Mouse (Mus musculus): ENCODE results near the gene Tnfrsf19. TPM values are rescaled to one million over a fixed set of nuclear protein-coding genes. Genes with fewer than 3 reads are reported as not detected.

Tnfrsf19 gene
- polyA plus RNA-seq, 1 experiment from 2014 or later, result 0.49 TPM

DNA sequence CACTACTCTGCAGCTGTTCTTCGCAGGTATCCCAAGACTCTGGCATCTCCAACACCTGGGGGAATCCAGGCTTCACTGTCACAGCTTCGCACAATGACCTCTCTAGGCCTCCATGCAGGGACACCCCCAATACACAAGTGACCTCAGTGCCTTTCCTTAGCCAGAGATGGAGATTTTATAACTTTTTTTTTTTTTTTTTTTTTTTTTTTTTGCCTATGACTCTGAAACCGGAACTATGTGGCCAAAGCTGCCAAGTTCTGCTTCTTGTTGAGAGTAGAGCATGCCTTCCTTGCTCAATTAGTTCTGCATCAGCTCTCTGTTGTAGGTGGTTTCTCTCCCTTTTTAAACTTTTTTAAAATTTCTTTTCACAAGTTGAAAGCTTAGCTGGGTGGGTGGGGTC is 5.9 kb upstream of the Tnfrsf19 start:
- ATAC-seq (no peak), DNase-seq (ENCODE audit: low read depth, low spot score) (no peak)
- no peak for TF ChIP-seq CTCF (IDR thresholded peaks at IDR 0.05)
- ChIA-PET CTCF (interaction anchor here (0.7 kb wide), 1 partner anchor 84 kb away, joined by 3 read pairs; no protein-coding TSS in a partner anchor), POLR2A (interaction anchor here (0.7 kb wide), 3 partner anchors 32 to 261 kb away, joined by 5 to 6 read pairs (median 5); no protein-coding TSS in a partner anchor)
- in situ Hi-C loops (cut with MboI; ENCODE audit: low pct_unique_long_range_greater_than_20kb), result no loop called here
- H3K27me3 ChIP-seq, result peaks cover 15% of the 10 kb centered on the region

GRCm38 (mm10) chr14:61045446-61046090 is 722 bp downstream of the Tnfrsf19 start:
- ChIA-PET CTCF (interaction anchor here (1.0 kb wide), 1 partner anchor 10 kb away, joined by 3 read pairs; no protein-coding TSS in a partner anchor), POLR2A (no interaction called here)
- ATAC-seq (no peak), DNase-seq (ENCODE audit: low read depth, low spot score) (no peak)
- H3K27me3 ChIP-seq, result peaks cover 27% of the 10 kb centered on the region
- no peak for TF ChIP-seq CTCF (IDR thresholded peaks at IDR 0.05)
- in situ Hi-C loops (cut with MboI; ENCODE audit: low pct_unique_long_range_greater_than_20kb), result no loop called here

DNA sequence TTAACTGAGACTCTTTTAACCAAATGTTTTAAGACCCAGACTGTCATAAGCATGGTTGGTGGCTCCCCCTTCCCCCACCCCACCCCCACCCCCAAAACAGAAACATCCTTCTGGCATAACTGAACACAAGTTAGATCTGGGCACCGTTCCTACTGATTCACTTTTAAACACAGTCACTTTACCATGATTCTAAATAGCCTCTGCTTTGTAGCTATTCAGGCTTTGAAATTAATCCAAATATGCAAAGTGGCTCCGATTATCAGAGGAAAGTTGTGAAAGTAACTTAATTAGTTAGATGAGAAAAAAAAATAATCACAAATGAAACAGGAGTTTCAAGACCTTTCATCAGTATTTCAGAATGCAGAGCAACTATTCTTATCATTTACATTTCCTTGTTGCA is 2.0 kb downstream of the Tnfrsf19 start:
- ChIA-PET CTCF (interaction anchor here (1.7 kb wide), 1 partner anchor 13 kb away, joined by 4 read pairs; no protein-coding TSS in a partner anchor), POLR2A (no interaction called here)
- ATAC-seq (no peak), DNase-seq (ENCODE audit: low read depth, low spot score) (no peak)
- no peak for TF ChIP-seq CTCF (IDR thresholded peaks at IDR 0.05)
- in situ Hi-C loops (cut with MboI; ENCODE audit: low pct_unique_long_range_greater_than_20kb), result no loop called here
- peaks cover 23% of the 10 kb centered on the region for H3K27me3 ChIP-seq

GRCm38 (mm10) chr14:61043511-61044310 is 2.6 kb downstream of the Tnfrsf19 start:
- ChIA-PET CTCF (interaction anchor here (1.7 kb wide), 1 partner anchor 14 kb away, joined by 4 read pairs; no protein-coding TSS in a partner anchor), POLR2A (no interaction called here)
- no peak for DNase-seq (ENCODE audit: low read depth, low spot score)
- no peak for TF ChIP-seq CTCF (IDR thresholded peaks at IDR 0.05)
- in situ Hi-C loops (cut with MboI; ENCODE audit: low pct_unique_long_range_greater_than_20kb), result no loop called here
- ATAC-seq, result no peak
- H3K27me3 ChIP-seq, result peaks cover 23% of the 10 kb centered on the region

DNA sequence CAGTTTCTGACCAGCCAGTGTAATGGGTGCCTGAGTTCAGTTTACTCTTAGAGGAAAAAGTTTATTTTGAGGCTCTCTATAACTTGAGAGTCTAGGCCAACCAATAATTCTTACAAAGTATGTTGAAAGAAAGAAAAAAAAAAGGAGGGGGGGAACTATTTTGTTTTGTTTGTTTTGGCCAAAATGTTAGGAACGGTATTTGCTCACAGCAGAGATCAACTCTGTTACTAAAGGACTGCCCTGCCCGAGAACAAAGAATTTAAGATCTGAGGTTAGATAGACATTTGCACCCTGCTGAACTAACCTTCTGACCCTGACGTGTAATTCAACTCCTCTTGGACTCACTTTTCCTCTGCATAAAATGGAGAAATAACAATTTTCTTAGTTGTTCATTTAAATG is 4.0 kb downstream of the Tnfrsf19 start:
- no peak for DNase-seq (ENCODE audit: low read depth, low spot score)
- in situ Hi-C loops (cut with MboI; ENCODE audit: low pct_unique_long_range_greater_than_20kb), result no loop called here
- H3K27me3 ChIP-seq, result peaks cover 26% of the 10 kb centered on the region
- TF ChIP-seq CTCF (IDR thresholded peaks at IDR 0.05), result no peak
- POLR2A ChIA-PET, result no interaction called here
- CTCF ChIA-PET, result no interaction called here
- ATAC-seq, result no peak

- DNase-seq (ENCODE audit: low read depth, low spot score) (no peak), ATAC-seq (no peak)
- no peak for TF ChIP-seq CTCF (IDR thresholded peaks at IDR 0.05)
- ChIA-PET CTCF (no interaction called here), POLR2A (no interaction called here)
- H3K27me3 ChIP-seq, result peaks cover 28% of the 10 kb centered on the region
- in situ Hi-C loops (cut with MboI; ENCODE audit: low pct_unique_long_range_greater_than_20kb), result no loop called here
Observed at GRCm38 (mm10) chr14:61040236-61040635, 6.1 kb downstream of the Tnfrsf19 start.

GRCm38 (mm10) chr14:61038082-61038472 is 8.2 kb downstream of the Tnfrsf19 start:
- ChIA-PET POLR2A (no interaction called here), CTCF (interaction anchor here (0.9 kb wide), 1 partner anchor 247 kb away, joined by 3 read pairs; no protein-coding TSS in a partner anchor)
- ATAC-seq (no peak), DNase-seq (ENCODE audit: low read depth, low spot score) (no peak)
- in situ Hi-C loops (cut with MboI; ENCODE audit: low pct_unique_long_range_greater_than_20kb), result no loop called here
- no peak for TF ChIP-seq CTCF (IDR thresholded peaks at IDR 0.05)
- H3K27me3 ChIP-seq, result peaks cover 29% of the 10 kb centered on the region

GRCm38 (mm10) chr14:61037321-61038081 is 8.8 kb downstream of the Tnfrsf19 start:
- in situ Hi-C loops (cut with MboI; ENCODE audit: low pct_unique_long_range_greater_than_20kb), result no loop called here
- POLR2A ChIA-PET, result interaction anchor here (0.6 to 0.7 kb wide), 2 partner anchors 252 to 1984 kb away, joined by 3 to 5 read pairs; no protein-coding TSS in a partner anchor
- ATAC-seq, result no peak
- no peak for DNase-seq (ENCODE audit: low read depth, low spot score)
- H3K27me3 ChIP-seq, result peaks cover 29% of the 10 kb centered on the region
- TF ChIP-seq CTCF (IDR thresholded peaks at IDR 0.05), result no peak
- CTCF ChIA-PET, result no interaction called here

DNA sequence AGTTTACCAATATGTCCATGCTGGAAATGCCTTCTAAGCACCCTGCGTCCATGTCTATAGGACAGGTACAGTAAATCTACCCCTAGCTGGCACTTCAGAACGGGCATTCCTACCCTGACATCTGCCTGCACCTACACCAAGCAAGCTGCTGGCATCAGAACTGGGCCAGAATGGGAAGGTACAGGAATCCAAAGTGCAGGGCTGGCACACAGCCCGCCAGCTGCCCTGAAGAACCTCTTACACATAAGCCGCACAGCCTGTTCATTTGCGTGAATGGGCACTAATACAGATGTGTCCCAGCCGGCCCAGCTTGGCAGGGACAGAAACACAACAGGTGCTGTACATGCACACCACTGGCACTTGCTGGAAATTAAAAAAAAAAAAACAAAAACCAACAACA is 15.9 kb downstream of the Tnfrsf19 start:
- DNase-seq (ENCODE audit: low read depth, low spot score) (no peak), ATAC-seq (no peak)
- in situ Hi-C loops (cut with MboI; ENCODE audit: low pct_unique_long_range_greater_than_20kb), result no loop called here
- no peak for TF ChIP-seq CTCF (IDR thresholded peaks at IDR 0.05)
- ChIA-PET CTCF (no interaction called here), POLR2A (no interaction called here)
- H3K27me3 ChIP-seq, result peaks cover 17% of the 10 kb centered on the region

GRCm38 (mm10) chr14:61024006-61024405 is 22.3 kb downstream of the Tnfrsf19 start:
- in situ Hi-C loops (cut with MboI; ENCODE audit: low pct_unique_long_range_greater_than_20kb), result no loop called here
- ATAC-seq (no peak), DNase-seq (ENCODE audit: low read depth, low spot score) (no peak)
- no peak for TF ChIP-seq CTCF (IDR thresholded peaks at IDR 0.05)
- CTCF ChIA-PET, result no interaction called here
- POLR2A ChIA-PET, result no interaction called here
- H3K27me3 ChIP-seq, result peaks cover 11% of the 10 kb centered on the region
